Mouse (Mus musculus) cerebellum, postnatal 25 days (tissue): ENCODE results near the gene Cpn1.

Source experiments
- DNase-seq, 2 experiments: peaks; one replicate each; pipeline ENCODE4 v3.0.0; 2021; ENCODE audit warnings: mixed read lengths in 2 of 2

The Cpn1 gene

GRCm38 (mm10) chr19:43986069-43986794 lies at the start of gene Cpn1:
Cpn1 (minus strand) TSS chr19:43986556.
- DNase-seq, result no peak

GRCm38 (mm10) chr19:44033396-44033795 lies 47.0 kb upstream of the Cpn1 start:
- DNase-seq, result no peak

GRCm38 (mm10) chr19:44032046-44032744 lies 45.8 kb upstream of the Cpn1 start:
- no peak for DNase-seq

GRCm38 (mm10) chr19:44030024-44030423 lies 43.7 kb upstream of the Cpn1 start:
- no peak for DNase-seq

GRCm38 (mm10) chr19:44028972-44029371 lies 42.6 kb upstream of the Cpn1 start, which contains the start of gene Cyp2c23:
Cyp2c23 (minus strand) TSS chr19:44029208.
- no peak for DNase-seq

GRCm38 (mm10) chr19:44026956-44027530 lies 40.7 kb upstream of the Cpn1 start:
- no peak for DNase-seq

- no peak for DNase-seq
Observed at GRCm38 (mm10) chr19:44024921-44025585, 38.7 kb upstream of the Cpn1 start.

GRCm38 (mm10) chr19:44023066-44023465 lies 36.7 kb upstream of the Cpn1 start:
- peak in 1 of 2 experiments; percentile 9 for DNase-seq

GRCm38 (mm10) chr19:44021502-44021901 lies 35.1 kb upstream of the Cpn1 start:
- no peak for DNase-seq

GRCm38 (mm10) chr19:44019739-44020138 lies 33.4 kb upstream of the Cpn1 start:
- no peak for DNase-seq

- DNase-seq, result no peak
Observed at GRCm38 (mm10) chr19:44013862-44014261, 27.5 kb upstream of the Cpn1 start.

GRCm38 (mm10) chr19:44008784-44009183 lies 22.4 kb upstream of the Cpn1 start:
- DNase-seq, result no peak

GRCm38 (mm10) chr19:44007186-44007585 lies 20.8 kb upstream of the Cpn1 start:
- DNase-seq, result no peak

GRCm38 (mm10) chr19:44005025-44005424 lies 18.7 kb upstream of the Cpn1 start:
- DNase-seq, result no peak

- DNase-seq, result no peak
Observed at GRCm38 (mm10) chr19:44004261-44004660, 17.9 kb upstream of the Cpn1 start.

GRCm38 (mm10) chr19:44000720-44001119 lies 14.4 kb upstream of the Cpn1 start:
- DNase-seq, result no peak

- no peak for DNase-seq
Observed at GRCm38 (mm10) chr19:44000061-44000460, 13.7 kb upstream of the Cpn1 start.

- DNase-seq, result no peak
Observed at GRCm38 (mm10) chr19:43998802-43999527, 12.6 kb upstream of the Cpn1 start.

GRCm38 (mm10) chr19:43998101-43998500 lies 11.7 kb upstream of the Cpn1 start:
- no peak for DNase-seq

- no peak for DNase-seq
Observed at GRCm38 (mm10) chr19:43995427-43995826, 9.1 kb upstream of the Cpn1 start.

- no peak for DNase-seq
Observed at GRCm38 (mm10) chr19:43992464-43992863, 6.1 kb upstream of the Cpn1 start.

- no peak for DNase-seq
Observed at GRCm38 (mm10) chr19:43990362-43990761, 4.0 kb upstream of the Cpn1 start.

GRCm38 (mm10) chr19:43981992-43982391 lies 4.4 kb downstream of the Cpn1 start:
- DNase-seq, result no peak
